Mouse (Mus musculus) C2C12 (cell line): ENCODE data around the gene Fkbp6.

Experiments used
- CTCF ChIP-seq: IDR thresholded peaks from one replicate; pipeline ENCODE4 v1.5.1; 2011; ENCODE audit not compliant: control insufficient read depth, insufficient read depth, insufficient read length
- MAX ChIP-seq: IDR thresholded peaks from one replicate; pipeline ENCODE4 v1.6.1; 2011; ENCODE audit warnings: mild to moderate bottlenecking, control low read depth
- MYOG ChIP-seq: IDR thresholded peaks from one replicate; pipeline ENCODE4 v1.6.1; 2011; ENCODE audit not compliant: control insufficient read depth, insufficient read length; ENCODE audit errors: extremely low read depth

DNA sequence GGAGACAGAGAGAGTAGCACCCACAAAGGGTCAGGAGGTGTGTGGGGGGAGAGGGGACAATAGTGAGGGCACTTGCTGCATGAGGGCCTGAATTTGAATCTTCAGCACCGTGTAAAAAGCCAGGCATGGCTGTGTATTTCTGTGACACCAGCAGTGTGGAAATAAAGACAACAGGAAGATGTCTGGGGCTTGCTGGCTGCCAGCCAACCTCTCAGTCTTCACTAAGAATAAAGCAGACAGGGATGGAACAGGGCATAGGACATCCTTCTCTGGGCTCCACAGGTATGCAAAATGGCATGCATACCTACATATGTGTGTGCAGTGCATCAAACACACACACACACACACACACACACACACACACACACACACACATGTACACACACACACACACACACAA lies 6.2 kb upstream of the Fkbp6 start:
- TF ChIP-seq MAX (no peak), CTCF (no peak), MYOG (no peak)
